Mouse (Mus musculus) natural killer cell, adult 2 months (primary cell): ENCODE results near the gene Magi1.
A peak's percentile ranks its signal among the peaks of the same experiment; 100 is the strongest.

ENCODE experiments used
- DNase-seq, 2 experiments: peaks; one replicate each; pipeline ENCODE4 v3.0.0; 2022; ENCODE audit warnings: low spot score in 2 of 2

Magi1 gene

GRCm38 (mm10) chr6:94283318-94284061 lies at the start of gene Magi1:
Gene Magi1, minus strand, starts transcription at chr6:94283917.
- peak; percentile 13 to 32 for DNase-seq

DNA sequence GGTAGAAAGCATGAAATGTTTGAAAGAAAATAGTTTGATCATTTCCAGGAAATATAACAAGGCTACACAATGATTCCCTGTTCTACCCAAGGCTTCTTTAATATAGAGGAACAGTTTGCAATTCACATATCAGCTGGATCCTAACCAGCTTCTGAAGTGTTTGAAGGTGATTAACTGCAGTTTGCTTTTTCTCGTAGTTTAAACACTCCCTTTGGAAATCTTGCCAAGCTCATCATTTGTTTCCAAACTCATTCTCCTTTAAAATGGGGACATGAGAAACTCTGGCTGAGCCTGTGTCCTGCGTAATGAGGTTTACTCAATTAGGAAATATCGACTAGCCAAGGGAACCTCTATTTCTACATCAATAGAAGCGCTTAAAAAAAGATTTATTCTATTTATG lies 43.4 kb upstream of the Magi1 start:
- DNase-seq: no peak

DNA sequence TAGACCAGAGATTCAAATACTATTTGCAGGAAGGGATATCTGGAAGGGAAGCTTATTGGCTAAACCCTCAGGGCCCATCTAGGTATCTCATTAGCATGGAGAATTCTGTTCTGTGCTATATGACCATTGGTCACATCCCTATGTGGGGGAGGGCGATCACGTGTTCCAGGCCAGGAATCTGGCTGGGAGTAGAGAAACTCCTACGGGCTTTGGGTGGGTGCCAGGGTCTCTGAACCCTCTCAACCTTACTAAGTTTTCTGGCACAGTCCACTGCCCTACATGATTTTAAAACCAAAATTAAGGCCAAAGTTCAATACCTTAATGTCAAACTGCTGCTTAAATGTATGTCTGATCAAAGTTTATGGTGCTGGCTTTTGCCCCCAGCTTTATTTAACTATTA lies 33.2 kb upstream of the Magi1 start:
- DNase-seq: no peak

GRCm38 (mm10) chr6:94312285-94312684 lies 28.6 kb upstream of the Magi1 start:
- DNase-seq: no peak

- no peak for DNase-seq
These were observed 24.8 kb upstream of the Magi1 start for GRCm38 (mm10) chr6:94308498-94308897.

- DNase-seq: no peak
These were observed 19.8 kb upstream of the Magi1 start for GRCm38 (mm10) chr6:94303512-94303911.

DNA sequence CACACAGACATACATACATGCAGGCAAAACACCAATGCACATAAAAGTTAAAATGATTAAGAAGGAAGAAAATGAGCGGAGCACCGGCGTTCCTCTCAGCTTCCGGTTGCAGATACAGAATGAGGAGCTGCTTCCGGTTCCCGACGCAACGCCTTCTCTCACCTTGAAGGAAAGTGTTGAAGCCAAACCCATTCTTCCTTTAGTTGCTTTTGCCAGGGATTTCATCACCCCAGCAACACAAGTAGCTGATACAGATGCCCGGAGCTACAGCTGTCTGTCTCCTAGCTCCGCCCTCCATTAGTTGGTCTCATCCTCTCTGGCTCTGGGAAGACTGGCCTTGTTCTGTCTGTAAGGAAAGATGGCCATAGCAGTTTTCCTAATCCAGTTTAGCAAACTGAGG lies 18.1 kb upstream of the Magi1 start:
- no peak for DNase-seq

DNA sequence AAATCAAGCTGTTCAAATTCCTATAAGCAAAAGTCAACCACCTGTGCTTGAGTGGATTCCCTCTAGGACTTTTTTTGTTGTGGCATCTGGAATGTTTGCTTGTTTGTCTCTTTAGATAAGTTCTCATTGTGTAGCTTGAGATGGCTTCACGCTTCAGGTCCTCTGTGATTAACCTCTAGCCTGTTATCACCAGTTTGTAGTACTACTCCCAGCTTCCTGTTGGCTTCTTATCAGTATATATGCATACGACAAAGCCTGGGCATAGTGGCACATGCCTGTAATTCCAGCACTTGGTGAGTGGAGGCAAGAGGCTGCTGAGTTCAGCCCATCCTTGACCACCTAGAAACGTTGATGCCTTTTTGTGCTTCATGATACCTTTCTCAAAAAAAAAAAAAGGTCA lies 16.8 kb upstream of the Magi1 start:
- DNase-seq: no peak

DNA sequence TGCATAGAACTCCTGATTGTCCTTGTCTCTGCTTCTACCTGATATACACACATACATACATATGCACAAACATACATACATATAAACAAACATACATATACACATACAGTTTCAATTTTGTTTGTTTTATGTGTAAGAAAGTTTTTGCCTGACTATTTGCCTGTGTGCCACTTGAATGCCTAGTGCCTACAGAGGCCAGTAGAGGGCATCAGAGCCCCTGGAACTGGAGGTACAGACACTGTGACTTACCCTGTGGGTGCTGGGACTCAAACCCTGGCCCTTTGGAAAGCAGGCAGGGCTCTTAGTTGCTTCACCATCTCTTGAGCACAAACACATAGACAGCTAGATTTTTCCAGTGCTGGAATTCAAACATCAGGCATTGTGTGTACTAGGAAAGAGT lies 3.7 kb upstream of the Magi1 start:
- no peak for DNase-seq

- DNase-seq: no peak
These were observed 2.8 kb upstream of the Magi1 start for GRCm38 (mm10) chr6:94286555-94286954.

- DNase-seq: no peak
These were observed 540 bp upstream of the Magi1 start for GRCm38 (mm10) chr6:94284089-94284825.

GRCm38 (mm10) chr6:94282301-94283241 lies 1.1 kb downstream of the Magi1 start:
- DNase-seq: no peak

DNA sequence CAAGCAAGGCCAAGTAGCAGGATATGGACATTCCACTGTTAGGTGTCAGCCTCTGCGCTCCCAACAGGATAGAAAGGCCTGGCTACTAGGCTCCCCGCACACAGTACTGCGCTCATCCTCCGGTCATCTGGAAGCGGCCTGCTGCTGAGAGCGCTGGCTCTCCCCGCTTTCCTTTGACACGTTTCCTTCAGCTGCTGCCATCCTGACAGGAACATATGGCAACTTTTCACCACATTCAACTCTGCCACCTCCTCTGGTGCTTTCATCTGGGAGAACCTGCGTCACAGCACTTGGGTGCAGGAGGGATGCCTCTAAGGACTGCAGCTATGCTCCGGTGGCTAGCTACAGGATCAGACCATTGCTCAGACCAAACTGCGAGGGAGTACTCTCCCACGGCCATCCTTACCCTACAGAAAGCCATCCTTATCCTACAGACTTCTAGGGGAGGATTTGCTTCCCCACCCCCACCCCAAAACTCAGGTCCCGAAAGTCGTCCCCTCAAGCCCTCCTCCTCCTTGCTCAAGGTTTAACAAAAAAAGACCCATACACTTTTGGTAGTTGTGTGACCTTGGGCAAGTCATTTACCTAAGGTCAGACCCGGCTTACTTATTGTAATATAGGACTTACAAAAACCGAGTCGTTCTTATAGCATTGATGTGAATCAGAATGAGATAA lies 2.0 kb downstream of the Magi1 start:
- DNase-seq: no peak

GRCm38 (mm10) chr6:94273941-94274340 lies 9.8 kb downstream of the Magi1 start:
- no peak for DNase-seq

- DNase-seq: no peak
These were observed 13.7 kb downstream of the Magi1 start for GRCm38 (mm10) chr6:94270001-94270400.

DNA sequence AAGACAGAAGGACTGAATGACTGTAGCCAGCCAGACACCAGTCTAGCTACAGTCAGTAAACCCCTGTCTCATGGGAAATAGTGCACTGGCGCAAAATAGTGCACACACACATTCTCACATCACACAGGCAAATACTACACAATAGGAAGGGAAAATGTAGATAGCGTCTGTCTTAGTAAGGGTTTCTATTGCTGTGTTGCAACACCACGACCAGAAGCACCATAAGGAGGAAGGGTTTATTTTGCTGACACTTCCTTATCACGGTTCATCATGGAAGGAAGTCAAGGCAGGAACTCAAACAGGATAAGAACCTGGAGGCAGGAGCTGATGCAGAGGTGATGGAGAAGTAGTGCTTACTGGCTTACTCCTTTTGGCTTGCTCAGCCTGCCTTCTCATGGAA lies 14.5 kb downstream of the Magi1 start:
- no peak for DNase-seq

DNA sequence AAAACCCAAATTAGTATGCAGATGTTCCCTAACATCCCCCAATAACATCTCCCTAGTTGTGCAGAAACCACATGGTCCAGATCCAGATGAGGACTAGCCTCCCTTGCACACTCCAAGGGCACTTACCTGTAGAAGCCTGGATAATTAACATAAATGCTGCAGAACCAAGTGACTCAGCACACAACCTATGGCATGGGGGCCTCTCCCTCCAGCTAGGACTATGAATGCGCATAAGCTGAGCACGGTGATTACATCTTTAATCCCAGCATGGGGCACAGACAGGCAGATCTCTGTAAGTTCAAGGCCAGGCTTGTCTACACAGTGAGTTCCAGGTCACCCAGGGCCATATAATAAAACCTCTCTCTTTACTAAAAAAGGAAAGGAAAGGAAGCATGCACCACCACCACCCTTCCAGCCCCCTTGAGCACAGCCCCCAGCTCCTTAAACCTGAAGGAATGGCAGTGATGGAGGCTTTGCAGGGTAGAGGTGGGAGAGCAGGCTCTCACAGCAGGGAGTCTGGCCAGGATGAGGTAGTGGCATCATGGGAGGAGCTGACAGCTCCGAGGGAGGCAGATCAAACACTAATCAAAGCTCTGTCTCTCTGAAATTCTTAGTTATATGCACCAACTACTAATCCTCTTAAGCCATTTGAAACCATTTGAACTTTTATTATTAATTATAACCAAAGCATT lies 18.3 kb downstream of the Magi1 start:
- no peak for DNase-seq

GRCm38 (mm10) chr6:94264183-94264941 lies 19.4 kb downstream of the Magi1 start:
- DNase-seq: no peak

DNA sequence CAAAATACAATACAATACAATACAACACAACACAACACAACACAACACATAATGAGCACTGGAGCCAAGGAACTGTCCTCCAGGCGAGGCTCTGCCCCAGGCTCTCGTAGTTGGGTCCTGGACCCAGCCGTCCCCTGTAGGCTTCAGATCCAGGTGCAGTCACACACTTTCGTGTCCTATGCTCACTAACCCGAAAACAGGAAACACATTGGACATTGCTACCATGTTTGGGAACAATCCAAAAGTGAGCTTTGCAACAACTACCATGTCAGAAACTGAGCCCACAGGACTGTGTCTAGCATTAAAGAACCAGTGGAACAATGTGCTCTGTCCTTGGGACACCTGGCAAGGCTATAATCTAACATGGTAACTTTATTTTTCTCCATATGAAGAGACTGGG lies 22.9 kb downstream of the Magi1 start:
- DNase-seq: no peak

GRCm38 (mm10) chr6:94259981-94260380 lies 23.7 kb downstream of the Magi1 start:
- DNase-seq: no peak
